Mouse (Mus musculus): ENCODE data around the gene Agpat3.

- no peak for TF ChIP-seq EP300 (IDR thresholded peaks at IDR 0.05; ENCODE audit: low read depth)
- no peak for TF ChIP-seq CTCF (IDR thresholded peaks at IDR 0.05; ENCODE audit: low read depth)
These were observed 9.7 kb upstream of the Agpat3 start for GRCm38 (mm10) chr10:78361951-78362350.
